Comparison of ENCODE assay signal across 8 mouse cellular contexts in genomic region chr9:56179416-56180117, GRCm38 (mm10). TPM values are rescaled to one million over a fixed set of nuclear protein-coding genes. Genes with fewer than 3 reads are reported as not detected.
DNase-seq lines count a peak whose midpoint lies in the region; ATAC-seq and TF ChIP-seq lines count a peak whose summit lies in the region.

No protein-coding gene starts in this region.

- no peak overlapping the region for H3K4me2 ChIP-seq in hindbrain, postnatal 0 days (ENCODE audit: low read depth, low read length)
- H3K4me2 ChIP-seq in CH12.LX (ENCODE audit: insufficient read depth, low read depth, poor library complexity, severe bottlenecking), result peak overlapping the region; percentile 75
- H3K4me2 ChIP-seq in liver, embryonic 12.5 days, result 0 out of 2 replicates have a peak overlapping the region, but pooled peaks have one; percentile 5

- H3K27ac ChIP-seq in hindbrain, postnatal 0 days, result no peak overlapping the region
- H3K27ac ChIP-seq in hindbrain, embryonic 10.5 days, result no peak overlapping the region
- no peak overlapping the region for H3K27ac ChIP-seq in CH12.LX (ENCODE audit: insufficient read depth, low read depth)
- no peak overlapping the region for H3K27ac ChIP-seq in embryonic facial prominence, embryonic 10.5 days (replicated peaks)
- H3K27ac ChIP-seq in liver, embryonic 12.5 days, result no peak overlapping the region

- H3K36me3 ChIP-seq in hindbrain, postnatal 0 days (ENCODE audit: insufficient read depth, low read length), result no peaks in the 10 kb centered on the region
- no peaks in the 10 kb centered on the region for H3K36me3 ChIP-seq in hindbrain, embryonic 10.5 days
- H3K36me3 ChIP-seq in CH12.LX (replicated peaks in 1 of 2; ENCODE audit: control insufficient read depth in 1 of 2, insufficient read depth in 1 of 2, low read length in 1 of 2), result no peaks in the 10 kb centered on the region
- no peaks in the 10 kb centered on the region for H3K36me3 ChIP-seq in embryonic facial prominence, embryonic 10.5 days (replicated peaks)
- no peaks in the 10 kb centered on the region for H3K36me3 ChIP-seq in liver, embryonic 12.5 days

- peak; percentile 68 for ATAC-seq in hindbrain, postnatal 0 days
- no peak for ATAC-seq in liver, embryonic 12.5 days

- WGBS in hindbrain, postnatal 0 days, result 80% methylated on average over 6 of the region's 6 CpGs
- 82% methylated on average over 6 of the region's 6 CpGs for WGBS in hindbrain, embryonic 10.5 days
- WGBS in embryonic facial prominence, embryonic 10.5 days, result 80% methylated on average over 6 of the region's 6 CpGs
- WGBS in liver, embryonic 12.5 days (ENCODE audit: insufficient replicate concordance), result 68% methylated on average over 6 of the region's 6 CpGs

- dilution Hi-C loops in CH12.LX (cut with MboI; ENCODE audit: extremely low pct_ligation_motif_present, extremely low pct_unique_long_range_greater_than_20kb, low sequenced_read_pairs), result no loop called here

- no peak for TF ChIP-seq POLR2A in CH12.LX (IDR thresholded peaks at IDR 0.05; ENCODE audit: low read depth, low read length)

- TF ChIP-seq RAD21 in CH12.LX (IDR thresholded peaks at IDR 0.05; ENCODE audit: low read depth, low read length), result peak; percentile 28

- peak; percentile 50 for TF ChIP-seq CTCF in hindbrain, postnatal 0 days (IDR thresholded peaks at IDR 0.05; ENCODE audit: low read depth)
- peak in 1 of 2 experiments; percentile 63; a peak in 2 of 4 replicates for TF ChIP-seq CTCF in CH12.LX (conservative IDR thresholded peaks at IDR 0.05 in 1 of 2, IDR thresholded peaks at IDR 0.05 in 1 of 2; ENCODE audit: low read depth in 2 of 2, low read length in 2 of 2)

- H3K79me2 ChIP-seq in CH12.LX (replicated peaks; ENCODE audit: control insufficient read depth, extremely low read depth, insufficient read depth, poor library complexity, severe bottlenecking), result no peaks in the 10 kb centered on the region

- no peak overlapping the region for H3K4me3 ChIP-seq in hindbrain, postnatal 0 days (ENCODE audit: low read length)
- no peak overlapping the region for H3K4me3 ChIP-seq in hindbrain, embryonic 10.5 days
- H3K4me3 ChIP-seq in CH12.LX (replicated peaks in 1 of 3; ENCODE audit: low read depth in 2 of 3, low read length in 2 of 3, poor library complexity in 1 of 3), result no peak overlapping the region
- no peak overlapping the region for H3K4me3 ChIP-seq in embryonic facial prominence, embryonic 10.5 days
- no peak overlapping the region for H3K4me3 ChIP-seq in liver, embryonic 12.5 days

- in situ Hi-C loops in CH12.LX (cut with MboI; ENCODE audit: low pct_ligation_motif_present, low pct_unique_long_range_greater_than_20kb, low sequenced_read_pairs), result no loop called here

- no peaks in the 10 kb centered on the region for H3K27me3 ChIP-seq in hindbrain, postnatal 0 days (ENCODE audit: insufficient read depth, low read length)
- H3K27me3 ChIP-seq in hindbrain, embryonic 10.5 days (ENCODE audit: insufficient read depth, poor library complexity, severe bottlenecking), result no peaks in the 10 kb centered on the region
- H3K27me3 ChIP-seq in CH12.LX (replicated peaks), result no peaks in the 10 kb centered on the region
- H3K27me3 ChIP-seq in embryonic facial prominence, embryonic 10.5 days (replicated peaks; ENCODE audit: low read depth, poor library complexity, severe bottlenecking), result no peaks in the 10 kb centered on the region
- H3K27me3 ChIP-seq in liver, embryonic 12.5 days (replicated peaks), result no peaks in the 10 kb centered on the region

- H3K9me3 ChIP-seq in hindbrain, postnatal 0 days (ENCODE audit: low read length), result no peaks in the 10 kb centered on the region
- no peaks in the 10 kb centered on the region for H3K9me3 ChIP-seq in hindbrain, embryonic 10.5 days
- peaks cover 2% of the 10 kb centered on the region for H3K9me3 ChIP-seq in CH12.LX (replicated peaks; ENCODE audit: low read length)
- no peaks in the 10 kb centered on the region for H3K9me3 ChIP-seq in embryonic facial prominence, embryonic 10.5 days
- no peaks in the 10 kb centered on the region for H3K9me3 ChIP-seq in liver, embryonic 12.5 days (replicated peaks)

- no peak for TF ChIP-seq EP300 in CH12.LX (IDR thresholded peaks at IDR 0.05; ENCODE audit: low read length)

- H3K9ac ChIP-seq in hindbrain, postnatal 0 days (replicated peaks; ENCODE audit: low read length), result no peak overlapping the region
- H3K9ac ChIP-seq in CH12.LX (ENCODE audit: insufficient read depth, low read depth), result peak overlapping the region; percentile 15; the same call in 1 of the 2 replicates
- no peak overlapping the region for H3K9ac ChIP-seq in liver, embryonic 12.5 days

- peak; percentile 58 for DNase-seq in hindbrain, postnatal 0 days (ENCODE audit: low spot score)
- DNase-seq in hindbrain, embryonic 10.5 days (ENCODE audit: low spot score), result no peak
- peak; percentile 54 for DNase-seq in CH12.LX (ENCODE audit: extremely low read depth)
- DNase-seq in embryonic facial prominence, embryonic 10.5 days (ENCODE audit: low spot score), result peak; percentile 30
- DNase-seq in thymus, postnatal 25 days, result peak; percentile 63
- no peak for DNase-seq in left cerebral cortex, adult 11 months (ENCODE audit: low spot score)
- no peak for DNase-seq in layer of hippocampus, adult 8-10 months (ENCODE audit: low spot score in 2 of 2)

- H3K4me1 ChIP-seq in hindbrain, postnatal 0 days (ENCODE audit: insufficient read depth, low read length), result no peaks in the 10 kb centered on the region
- H3K4me1 ChIP-seq in hindbrain, embryonic 10.5 days (replicated peaks), result peaks cover 9% of the 10 kb centered on the region; the same call in 1 of the 2 replicates
- H3K4me1 ChIP-seq in CH12.LX (ENCODE audit: control insufficient read depth in 1 of 2, insufficient read depth in 2 of 2), result peaks cover 10 to 37% of the 10 kb centered on the region in 2 experiments
- H3K4me1 ChIP-seq in embryonic facial prominence, embryonic 10.5 days, result peaks cover 7% of the 10 kb centered on the region; the same call in 1 of the 2 replicates
- H3K4me1 ChIP-seq in liver, embryonic 12.5 days, result no peaks in the 10 kb centered on the region

TF ChIP-seq in CH12.LX, 34 proteins besides CTCF, POLR2A, EP300 and RAD21:
- no peak for TF ChIP-seq PAX5 (IDR thresholded peaks at IDR 0.05; ENCODE audit: low read length)
- no peak for TF ChIP-seq ZNF384 (IDR thresholded peaks at IDR 0.05; ENCODE audit: low read depth, low read length)
- peak; percentile 48 for TF ChIP-seq SMC3 (IDR thresholded peaks at IDR 0.05; ENCODE audit: low read depth, low read length)
- TF ChIP-seq MAFK (IDR thresholded peaks at IDR 0.05; ENCODE audit: insufficient replicate concordance, low read length), result no peak
- TF ChIP-seq MAZ (IDR thresholded peaks at IDR 0.05; ENCODE audit: low read depth, low read length), result 0 out of 2 replicates have a peak, but pooled peaks have one; percentile 35

RNA-seq across cellular contexts. Expression of gene Tspan3, which starts 14.3 kb away (rescaled TPM):
- 524 and 552 TPM in 2 replicates for total RNA-seq in hindbrain, postnatal 0 days (2014; rRNA removed)
- 725 and 737 TPM in 2 replicates for polyA plus RNA-seq in hindbrain, postnatal 0 days (2015; fragmentation: Nextera tagmentation; extraction: Ambion mirVana)
- 546 and 562 TPM in 2 replicates for polyA plus RNA-seq in hindbrain, embryonic 10.5 days (2016; fragmentation: Nextera tagmentation; extraction: Ambion mirVana)
- 34.5 and 35.7 TPM in 2 replicates for total RNA-seq in CH12.LX (2012; rRNA removed)
- total RNA-seq in CH12.LX (2014; rRNA removed), result 81.4 and 85.9 TPM in 2 replicates
- polyA plus RNA-seq in CH12.LX (2012; ENCODE audit: insufficient read length, low read depth), result 60.4 and 62.0 TPM in 2 replicates
- polyA plus RNA-seq in embryonic facial prominence, embryonic 10.5 days (2016; fragmentation: Nextera tagmentation; extraction: Ambion mirVana), result 474 and 482 TPM in 2 replicates
- 70.5 and 70.6 TPM in 2 replicates for polyA plus RNA-seq in liver, embryonic 12.5 days (2016; fragmentation: Nextera tagmentation; extraction: Ambion mirVana)
- total RNA-seq in layer of hippocampus, adult 8-10 months (2022), result 100 to 1,000 TPM; 318 to 329 (median 327) TPM

Comparison
In these comparisons a context has a peak if more than half of its experiments do, and no peak if none do; other contexts are left out.
1. DNase-seq: peak in hindbrain, postnatal 0 days (single experiment), CH12.LX (single experiment), embryonic facial prominence, embryonic 10.5 days (single experiment) and thymus, postnatal 25 days (single experiment); none in hindbrain, embryonic 10.5 days (single experiment), left cerebral cortex, adult 11 months (single experiment) and layer of hippocampus, adult 8-10 months (0 of 2).